Mouse (Mus musculus): ENCODE results near the gene Mettl1.
"Not testable (repeated sequence)": the region's sequence is repeated elsewhere in the genome, so short reads cannot be mapped to it uniquely, and the experiment has no call there.

The Mettl1 gene

DNA sequence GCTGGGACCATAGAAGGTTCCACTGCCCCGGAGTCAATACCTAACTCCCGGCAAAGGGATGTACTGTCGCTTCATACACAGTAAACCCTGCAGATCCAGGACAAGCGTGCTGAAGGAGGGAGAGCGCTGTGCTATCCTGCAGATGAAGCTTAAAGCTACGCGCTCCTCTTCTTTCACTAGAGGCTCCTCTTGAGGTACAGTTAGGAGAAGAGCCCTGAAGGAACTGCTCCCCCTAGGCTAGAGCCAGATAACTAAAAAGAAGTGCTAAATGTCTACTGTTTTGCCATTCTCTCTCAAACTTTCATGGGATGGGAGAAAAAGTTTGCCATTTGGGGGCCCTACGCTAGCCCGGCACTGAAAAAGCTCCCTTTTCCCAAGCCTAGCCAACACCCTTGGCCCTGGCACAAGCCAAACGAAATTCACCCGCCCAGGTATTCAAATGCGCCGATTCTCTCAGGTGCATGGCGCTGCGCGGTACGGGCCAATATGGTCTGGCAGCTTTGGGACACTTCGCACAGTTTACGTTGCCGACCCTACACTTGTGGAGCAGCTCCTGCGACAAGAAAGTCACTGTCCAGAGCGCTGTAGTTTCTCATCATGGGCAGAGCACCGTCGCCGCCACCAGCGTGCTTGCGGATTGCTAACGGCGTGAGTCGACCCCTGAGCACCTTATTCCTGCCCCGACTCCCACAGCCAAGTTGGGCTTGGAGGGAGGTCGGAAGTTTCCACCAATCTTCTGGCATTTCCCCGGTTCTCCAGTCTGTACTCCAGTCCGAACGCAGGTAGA, 7.6 kb downstream of the Mettl1 start:
- no peak for DNase-seq

- DNase-seq = no peak
These were observed 8.3 kb downstream of the Mettl1 start for GRCm38 (mm10) chr10:127049395-127050118.

GRCm38 (mm10) chr10:127050119-127050474, 8.9 kb downstream of the Mettl1 start:
- no peak for DNase-seq

- DNase-seq = no peak
These were observed 13.4 kb downstream of the Mettl1 start for GRCm38 (mm10) chr10:127054646-127055045.

DNA sequence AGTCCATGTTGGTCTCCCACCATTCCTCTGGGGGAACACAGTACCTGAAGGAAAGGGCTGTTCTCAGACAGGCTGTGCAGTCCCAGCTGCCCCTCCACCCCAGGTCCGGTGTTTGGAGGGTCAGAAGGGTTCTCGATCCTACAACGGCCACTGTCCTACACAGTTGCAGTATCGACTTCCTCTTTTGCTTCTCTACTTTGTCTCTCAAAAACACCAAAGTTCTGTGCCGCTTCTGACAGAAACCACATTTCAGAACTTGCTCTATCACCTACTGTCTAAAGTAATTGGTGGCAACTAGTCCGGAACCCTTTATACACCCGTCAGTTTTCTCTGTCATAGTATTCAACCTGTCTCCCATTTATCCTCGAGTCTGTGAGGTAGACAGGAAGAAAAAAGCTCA, 14.2 kb downstream of the Mettl1 start:
- DNase-seq = no peak

DNA sequence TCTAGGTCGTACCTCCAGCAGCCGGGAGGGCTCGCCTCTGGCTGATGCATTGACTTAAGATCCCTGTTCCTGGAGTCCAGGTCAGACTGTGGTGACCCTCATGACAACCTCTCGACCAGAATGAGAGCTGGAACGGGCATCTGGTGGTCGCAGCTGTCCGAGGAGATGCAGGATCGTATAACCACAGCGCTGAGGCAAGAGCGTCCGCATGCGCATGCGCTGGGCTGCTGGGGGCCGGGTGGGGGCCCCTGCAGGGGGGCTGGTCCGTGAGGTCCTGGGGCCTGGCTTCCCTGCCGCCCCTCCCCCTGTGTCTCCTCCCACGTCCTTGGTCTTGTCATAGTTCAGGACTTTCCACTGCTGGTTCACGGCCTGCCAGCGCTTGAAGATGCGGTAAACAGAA, 15.3 kb downstream of the Mettl1 start:
- no peak for DNase-seq

DNA sequence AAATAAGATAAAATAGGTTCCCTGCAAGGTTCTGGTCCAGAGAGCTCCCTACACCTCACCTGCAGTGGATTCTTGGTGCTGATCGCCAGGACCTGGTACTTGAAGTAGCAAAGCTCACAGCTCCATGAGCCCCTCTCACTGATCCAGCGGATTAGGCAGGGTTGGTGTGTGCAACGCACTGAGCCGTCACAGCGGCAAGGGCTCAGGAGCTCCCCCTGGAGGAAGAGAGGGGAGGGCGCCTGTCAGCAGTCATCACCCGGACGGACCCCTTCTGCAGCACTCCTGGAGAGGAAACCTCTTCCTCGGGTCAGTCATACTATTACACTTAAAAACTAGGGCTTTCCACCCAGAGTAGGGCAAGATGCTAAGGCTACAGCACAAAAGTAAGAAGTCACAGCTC, 16.9 kb downstream of the Mettl1 start:
- DNase-seq = peak; percentile 84

DNA sequence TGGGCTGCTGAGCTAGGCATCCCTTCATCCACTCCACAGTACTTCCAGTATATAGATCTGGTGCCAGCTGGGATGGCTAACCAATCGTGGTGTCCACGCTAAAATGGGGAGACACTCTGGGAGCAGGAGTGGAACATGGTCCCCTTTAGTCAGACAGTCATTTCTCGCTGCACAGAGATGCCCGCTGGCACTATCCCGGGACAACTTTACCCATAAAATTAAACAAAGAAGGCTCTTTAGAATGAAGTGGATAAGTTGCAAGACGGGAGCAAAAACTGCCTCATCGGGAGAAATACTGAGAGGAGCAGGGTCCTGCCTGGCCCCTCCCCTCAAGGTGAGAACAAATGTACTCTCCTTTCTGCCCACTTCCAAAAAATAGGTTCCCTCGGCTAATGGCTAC, 17.5 kb downstream of the Mettl1 start:
- no peak for DNase-seq

- DNase-seq = no peak
These were observed 18.2 kb downstream of the Mettl1 start for GRCm38 (mm10) chr10:127059174-127059967.

- peak; percentile 67 for DNase-seq
These were observed 19.0 kb downstream of the Mettl1 start, which contains the start of gene March9 for GRCm38 (mm10) chr10:127059968-127060916. Gene March9 (minus strand): TSS chr10:127060184.

DNA sequence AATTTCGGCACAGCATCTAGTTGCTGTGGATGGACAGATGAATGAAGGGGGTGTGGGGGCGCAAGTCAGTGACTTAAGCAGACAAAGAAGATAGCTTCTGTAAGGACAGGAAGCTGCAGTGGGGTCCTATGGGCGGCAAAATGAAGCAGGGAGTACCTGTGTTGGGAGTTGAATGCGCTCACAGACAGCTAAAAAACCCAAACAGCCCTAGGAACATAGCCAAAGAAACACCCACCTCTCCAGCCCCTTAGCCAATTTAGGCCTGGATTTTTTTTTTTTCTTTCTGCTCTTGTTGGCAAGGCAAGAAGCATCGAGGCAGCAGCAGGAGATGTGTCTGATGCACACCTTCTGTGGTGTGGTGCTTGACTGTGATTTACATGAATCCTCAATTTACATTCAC, 19.9 kb downstream of the Mettl1 start:
- DNase-seq = no peak

- no peak for DNase-seq
These were observed 20.3 kb downstream of the Mettl1 start for GRCm38 (mm10) chr10:127061513-127061912.

- DNase-seq = not testable (repeated sequence)
These were observed 20.9 kb downstream of the Mettl1 start for GRCm38 (mm10) chr10:127062101-127062500.

DNA sequence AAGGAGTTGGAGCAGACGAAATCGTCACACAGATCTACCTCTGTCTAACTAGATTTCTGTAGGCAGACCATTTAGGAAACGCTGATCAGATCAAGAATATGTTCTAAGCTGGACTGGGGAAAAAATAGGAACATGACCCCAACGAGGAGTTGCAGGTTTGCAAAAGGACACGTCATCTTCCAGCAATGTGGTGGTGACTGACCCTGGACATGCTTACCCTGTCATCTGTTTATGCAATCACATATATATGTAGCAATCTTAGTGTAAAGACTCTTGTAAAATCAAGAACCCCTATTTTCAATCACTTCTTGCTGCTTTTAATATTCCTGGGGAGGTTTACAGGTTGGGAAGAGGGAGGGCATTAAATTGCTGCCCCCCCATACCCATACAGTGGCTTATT, 21.3 kb downstream of the Mettl1 start:
- no peak for DNase-seq

- DNase-seq = peak; percentile 98
These were observed 22.1 kb downstream of the Mettl1 start, which contains the start of gene Cdk4 for GRCm38 (mm10) chr10:127063239-127063872. Gene Cdk4 (plus strand): TSS chr10:127063534.

- no peak for DNase-seq
These were observed 23.0 kb downstream of the Mettl1 start for GRCm38 (mm10) chr10:127063913-127064870.

GRCm38 (mm10) chr10:127065981-127066380, 24.8 kb downstream of the Mettl1 start:
- no peak for DNase-seq

GRCm38 (mm10) chr10:127066519-127067018, 25.4 kb downstream of the Mettl1 start:
- no peak for DNase-seq

DNA sequence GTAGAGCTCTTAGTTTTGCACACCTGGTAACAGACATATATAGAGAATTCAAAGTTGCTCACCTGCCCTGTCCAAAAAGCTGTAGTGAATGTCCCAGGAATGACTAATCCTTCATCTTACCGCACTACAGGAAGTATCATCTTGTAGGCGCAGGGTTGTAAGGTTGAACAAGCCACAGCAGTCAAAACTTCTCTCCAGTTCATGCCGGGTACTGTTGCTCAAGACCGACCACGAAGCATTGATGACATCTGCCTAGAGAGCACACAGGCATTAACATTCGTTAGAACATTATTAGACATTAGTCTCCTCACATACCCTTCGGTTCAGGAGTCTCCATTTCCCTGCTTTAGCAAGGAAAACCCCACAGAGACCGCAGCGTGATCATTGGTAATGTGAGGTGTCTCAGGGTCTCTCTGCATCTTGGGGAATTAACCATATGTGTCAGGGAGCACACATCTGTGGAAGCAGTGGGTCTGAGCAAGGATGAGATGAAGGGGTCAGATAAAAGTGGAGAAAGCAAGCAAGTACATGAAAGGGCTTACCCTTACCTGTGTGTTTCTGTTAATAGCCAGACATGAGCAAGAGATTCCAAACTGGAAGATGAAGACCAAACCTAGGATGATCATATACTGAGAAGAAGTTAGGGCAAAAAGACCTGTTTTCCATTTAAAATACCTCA, 27.3 kb downstream of the Mettl1 start:
- DNase-seq = no peak

Measured in lung, postnatal 14 days (tissue).